Mouse (Mus musculus) megakaryocyte progenitor cell, adult 5-6 weeks (primary cell): ENCODE results near the gene Serpinb2. TPM values are rescaled to one million over a fixed set of nuclear protein-coding genes. Genes with fewer than 3 reads are reported as not detected.
A peak's percentile ranks its signal among the peaks of the same experiment; 100 is the strongest.

Source experiments
- ATAC-seq: replicated peaks from 2 replicates; pipeline ENCODE4 v1.8.0; 2016; ENCODE audit warnings: mild to moderate bottlenecking, moderate TSS enrichment, inconsistent platforms; ENCODE audit not compliant: poor library complexity
- total RNA-seq, 2 experiments: library from RNA; stranded (forward) in 1 of 2; stranded (reverse) in 1 of 2; fragments of 157-497, 149-512 nt in 1 of 2; fragments of 200-1000 nt in 1 of 2; gene quantifications; 2 replicates each; pipeline versions ENCODE4 v1.2.3 to v1.2.4; 2015 to 2017

Serpinb2 gene
- total RNA-seq, 2 experiments from 2014 or later = 0.77 to 2.5 TPM

- no peak for ATAC-seq
Measured at GRCm38 (mm10) chr1:107577514-107577913, 66.3 kb downstream of the Serpinb2 start.

GRCm38 (mm10) chr1:107581220-107581619 is 70.0 kb downstream of the Serpinb2 start:
- ATAC-seq = no peak

- peak; percentile 76 for ATAC-seq
Measured at GRCm38 (mm10) chr1:107582900-107583299, 71.7 kb downstream of the Serpinb2 start.

GRCm38 (mm10) chr1:107583958-107584376 is 72.7 kb downstream of the Serpinb2 start:
- ATAC-seq = peak; percentile 91

- ATAC-seq = no peak
Measured at GRCm38 (mm10) chr1:107584932-107585331, 73.7 kb downstream of the Serpinb2 start.

Other genes with a start within 250 kb of the Serpinb2 start
- gene Serpinb3b, start 233.1 kb upstream of the Serpinb2 start, total RNA-seq (2015) = not detected in 2 replicates
- not detected in 2 replicates for gene Serpinb3b, start 233.1 kb upstream of the Serpinb2 start, total RNA-seq (2017)
- gene Serpinb3c, start 233.1 kb upstream of the Serpinb2 start, total RNA-seq (2015) = not detected in 2 replicates
- not detected in 2 replicates for gene Serpinb3c, start 233.1 kb upstream of the Serpinb2 start, total RNA-seq (2017)
- gene Serpinb11, start 150.2 kb upstream of the Serpinb2 start, total RNA-seq (2015) = not detected in 2 replicates
- not detected in 2 replicates for gene Serpinb11, start 150.2 kb upstream of the Serpinb2 start, total RNA-seq (2017)
- gene Serpinb7, start 111.8 kb upstream of the Serpinb2 start, total RNA-seq (2015) = not detected in 2 replicates
- not detected in 2 replicates for gene Serpinb7, start 111.8 kb upstream of the Serpinb2 start, total RNA-seq (2017)
- gene Serpinb8, start 78.6 kb downstream of the Serpinb2 start, total RNA-seq (2015) = 0.29 TPM in 1 of 2 replicates, not detected in the other
- 4.5 TPM in 1 of 2 replicates, not detected in the other for gene Serpinb8, start 78.6 kb downstream of the Serpinb2 start, total RNA-seq (2017)